Mouse (Mus musculus): ENCODE measurements around the gene Gm20431.

The Gm20431 gene

GRCm38 (mm10) chr2:167597492-167598186 lies 63.7 kb downstream of the Gm20431 start:
- peak; percentile 97 for DNase-seq

GRCm38 (mm10) chr2:167596726-167597491 lies 64.4 kb downstream of the Gm20431 start:
- peak; percentile 96 for DNase-seq

GRCm38 (mm10) chr2:167596262-167596661 lies 65.0 kb downstream of the Gm20431 start:
- no peak for DNase-seq

- DNase-seq = peak; percentile 98
Observed at GRCm38 (mm10) chr2:167595761-167596171, 65.5 kb downstream of the Gm20431 start.

- DNase-seq = peak; percentile 100
Observed at GRCm38 (mm10) chr2:167594444-167594934, 66.8 kb downstream of the Gm20431 start.

GRCm38 (mm10) chr2:167593551-167594250 lies 67.6 kb downstream of the Gm20431 start:
- DNase-seq = no peak

- DNase-seq = peak; percentile 99
Observed at GRCm38 (mm10) chr2:167588774-167589577, 72.3 kb downstream of the Gm20431 start.

GRCm38 (mm10) chr2:167586976-167587375 lies 74.3 kb downstream of the Gm20431 start:
- DNase-seq = peak; percentile 97

GRCm38 (mm10) chr2:167586041-167586440 lies 75.3 kb downstream of the Gm20431 start:
- DNase-seq = peak; percentile 97

GRCm38 (mm10) chr2:167585273-167585672 lies 76.0 kb downstream of the Gm20431 start:
- no peak for DNase-seq

- no peak for DNase-seq
Observed at GRCm38 (mm10) chr2:167583161-167583952, 77.9 kb downstream of the Gm20431 start.

GRCm38 (mm10) chr2:167578521-167578920 lies 82.8 kb downstream of the Gm20431 start:
- DNase-seq = peak; percentile 95

GRCm38 (mm10) chr2:167577186-167577785 lies 84.0 kb downstream of the Gm20431 start:
- DNase-seq = peak; percentile 91

GRCm38 (mm10) chr2:167576121-167576620 lies 85.1 kb downstream of the Gm20431 start:
- DNase-seq = peak; percentile 91

GRCm38 (mm10) chr2:167575581-167575980 lies 85.7 kb downstream of the Gm20431 start:
- peak; percentile 92 for DNase-seq

GRCm38 (mm10) chr2:167574814-167575213 lies 86.5 kb downstream of the Gm20431 start:
- DNase-seq = peak; percentile 99

GRCm38 (mm10) chr2:167571442-167572220 lies 89.7 kb downstream of the Gm20431 start:
- peak; percentile 93 for DNase-seq

- peak; percentile 95 for DNase-seq
Observed at GRCm38 (mm10) chr2:167570815-167571214, 90.5 kb downstream of the Gm20431 start.

GRCm38 (mm10) chr2:167569934-167570651 lies 91.2 kb downstream of the Gm20431 start:
- peak; percentile 99 for DNase-seq

Data from heart, adult 11 months (tissue).